Mouse (Mus musculus) myocyte (in vitro differentiated cells): ENCODE results near the gene Cops7b.

Source experiments
- E2F4 ChIP-seq: IDR thresholded peaks from one replicate; pipeline ENCODE4 v1.6.1; 2011; ENCODE audit warnings: mild to moderate bottlenecking, control low read depth, moderate library complexity; ENCODE audit not compliant: insufficient read depth
- MAX ChIP-seq: IDR thresholded peaks from one replicate; pipeline ENCODE4 v1.6.1; 2011; ENCODE audit warnings: low read depth, mild to moderate bottlenecking, control low read depth
- MYOG ChIP-seq, 3 experiments: IDR thresholded peaks; one replicate each; pipeline ENCODE4 v1.6.1; 2011; ENCODE audit warnings: control low read depth in 2 of 3, low read depth in 2 of 3, mild to moderate bottlenecking in 2 of 3; ENCODE audit not compliant: insufficient read length in 2 of 3, control insufficient read depth in 1 of 3, insufficient read depth in 1 of 3
- POLR2A ChIP-seq: IDR thresholded peaks from one replicate; pipeline ENCODE4 v1.6.1; 2011; ENCODE audit warnings: low read depth, mild to moderate bottlenecking, control low read depth, moderate library complexity; ENCODE audit not compliant: insufficient read length

DNA sequence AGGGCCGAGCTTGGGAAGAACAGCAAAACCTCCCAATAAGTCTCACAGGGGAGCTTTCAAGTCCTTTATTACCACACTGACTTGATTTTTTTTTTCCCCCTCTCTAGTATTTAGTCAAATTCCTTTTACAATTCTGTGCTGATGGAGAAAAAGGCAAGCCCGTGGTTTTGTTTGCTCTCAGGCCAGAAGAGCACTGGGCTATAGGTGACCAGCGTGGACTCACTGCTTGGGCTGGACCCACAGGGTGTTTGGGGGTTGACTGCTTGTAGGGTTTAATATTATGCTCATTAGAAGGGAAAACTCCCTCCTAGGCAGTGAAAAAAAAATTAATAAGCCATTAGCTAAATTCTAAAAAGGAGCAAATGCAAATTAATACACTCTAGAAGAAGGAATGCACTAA lies 50.7 kb downstream of the Cops7b start:
- no peak for TF ChIP-seq E2F4
- TF ChIP-seq POLR2A, result no peak
- no peak for TF ChIP-seq MYOG (IDR thresholded peaks at IDR 0.05; ENCODE audit: control insufficient read depth in 1 of 3, insufficient read depth in 1 of 3, insufficient read length in 2 of 3, low read depth in 2 of 3)
- no peak for TF ChIP-seq MAX
